Mouse (Mus musculus) CD8-positive naive resting alpha-beta T cell, adult 2 months (primary cell): ENCODE results near the gene Adam19.

ENCODE experiments used
- DNase-seq, 2 experiments: peaks; one replicate each; pipeline ENCODE4 v3.0.0; 2022; ENCODE audit warnings: low read depth in 2 of 2, low spot score in 2 of 2

The Adam19 gene

DNA sequence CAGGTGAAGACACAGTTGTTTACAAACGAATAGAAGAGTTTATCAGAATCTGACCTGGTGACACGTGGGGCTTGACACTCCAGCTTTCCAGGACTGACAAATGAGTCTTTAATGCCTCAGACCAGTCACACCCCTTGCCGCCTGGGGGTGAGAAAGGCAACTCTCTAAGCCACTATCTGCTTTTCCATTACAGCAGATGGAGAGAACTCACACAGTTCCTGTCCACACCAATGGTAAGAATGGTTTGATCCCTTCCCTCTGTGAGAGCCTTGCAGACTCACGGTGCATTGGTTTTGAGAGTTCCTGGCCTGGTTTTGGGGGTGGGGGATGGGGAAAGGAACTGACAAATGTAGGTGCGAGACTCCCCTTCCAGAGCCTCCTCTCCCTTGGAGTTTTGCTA lies 1.5 kb upstream of the Adam19 start:
- no peak for DNase-seq

DNA sequence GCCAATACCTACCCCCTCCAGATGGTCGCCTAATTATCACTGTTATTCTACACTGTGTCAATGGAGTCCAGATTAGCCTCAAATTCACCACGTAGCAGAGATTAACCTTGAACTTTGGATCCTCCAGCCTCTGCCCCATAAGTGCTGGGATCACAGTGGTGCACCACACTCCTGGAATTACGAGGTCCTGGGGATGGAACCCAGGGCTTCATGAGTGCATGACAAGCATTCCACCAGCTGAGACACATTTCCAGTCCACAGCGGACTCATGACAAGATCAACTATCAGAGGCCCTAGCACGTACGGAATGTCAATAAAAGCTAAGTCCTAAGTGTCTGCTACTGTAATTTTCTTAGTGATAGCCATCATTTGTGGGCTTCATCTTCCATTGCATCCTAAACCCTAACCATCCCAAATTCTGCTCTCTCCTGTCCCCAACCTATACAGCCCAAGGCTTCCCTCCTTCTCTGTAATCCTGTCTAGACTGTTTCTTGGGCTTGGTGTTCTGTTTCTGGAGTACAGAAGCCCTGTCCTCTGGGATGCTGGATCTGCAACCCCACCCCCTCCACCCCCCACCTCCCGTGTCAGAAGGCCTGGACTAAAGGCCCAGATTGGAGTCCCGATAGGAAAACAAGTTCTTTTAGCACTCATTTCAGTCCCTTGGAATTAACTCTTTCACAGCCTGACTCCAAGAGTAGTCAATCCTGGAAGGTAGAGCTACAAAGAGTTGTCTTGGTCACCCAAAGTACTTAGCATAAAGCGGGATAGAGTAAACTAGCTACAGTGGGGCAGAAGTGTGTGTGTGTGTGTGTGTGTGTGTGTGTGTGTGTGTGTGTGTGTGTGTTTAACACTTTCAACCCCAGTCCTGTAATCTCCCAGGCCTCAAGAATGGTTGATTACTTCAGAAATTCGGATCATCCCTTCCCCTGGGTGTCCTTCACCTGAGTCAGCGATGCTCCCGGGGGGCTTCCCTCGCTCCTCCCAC lies 589 bp upstream of the Adam19 start:
- DNase-seq = no peak

DNA sequence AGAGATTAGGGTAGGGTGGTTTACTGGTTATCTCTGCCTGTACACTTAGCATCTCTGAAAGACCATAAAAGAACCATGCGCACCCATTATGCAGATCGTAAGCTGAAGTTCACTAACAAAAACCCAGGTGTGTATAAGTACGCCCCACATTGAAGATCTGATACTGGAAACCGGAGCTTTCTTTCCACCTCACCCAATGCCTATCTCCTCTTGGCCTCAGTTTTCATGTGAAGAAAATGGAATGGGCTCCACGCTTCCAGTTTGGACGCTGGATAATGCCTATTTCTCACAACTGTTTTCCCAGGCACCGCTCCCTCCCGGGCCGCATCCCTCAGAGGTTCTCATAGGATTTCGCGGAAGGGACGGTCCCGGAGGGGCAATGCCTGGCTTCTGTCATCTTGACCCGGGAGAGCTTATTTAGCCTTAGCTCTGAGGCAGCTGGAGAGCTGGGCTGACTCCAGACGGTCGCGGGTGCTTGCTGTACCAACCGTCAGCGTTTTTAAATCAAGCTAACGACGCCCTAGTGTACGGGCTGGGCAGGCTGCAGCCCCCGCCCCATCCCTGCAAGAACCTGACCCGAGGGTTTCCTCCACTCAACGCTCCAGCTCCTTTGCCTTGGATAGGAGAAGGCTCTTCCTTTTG lies 1.1 kb downstream of the Adam19 start:
- no peak for DNase-seq

DNA sequence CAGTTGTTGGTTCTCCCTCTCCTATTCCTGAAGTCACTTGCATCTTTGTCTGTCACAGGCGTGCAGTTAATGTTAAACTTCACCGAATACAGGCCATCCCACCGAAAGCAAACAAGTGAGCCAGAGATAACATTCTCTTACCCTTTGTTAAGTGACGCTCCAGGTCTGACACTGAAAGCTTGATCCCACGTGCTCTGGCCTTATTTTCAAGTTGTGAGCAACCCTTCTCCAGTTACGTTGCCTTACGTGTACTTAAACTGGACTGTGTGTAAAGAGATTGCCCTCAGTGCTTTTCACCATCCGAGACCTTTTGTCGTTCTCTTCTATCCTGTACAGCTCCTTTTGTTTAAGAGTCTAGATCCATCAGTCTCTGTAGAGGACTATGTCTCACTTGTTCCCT lies 2.2 kb downstream of the Adam19 start:
- no peak for DNase-seq

DNA sequence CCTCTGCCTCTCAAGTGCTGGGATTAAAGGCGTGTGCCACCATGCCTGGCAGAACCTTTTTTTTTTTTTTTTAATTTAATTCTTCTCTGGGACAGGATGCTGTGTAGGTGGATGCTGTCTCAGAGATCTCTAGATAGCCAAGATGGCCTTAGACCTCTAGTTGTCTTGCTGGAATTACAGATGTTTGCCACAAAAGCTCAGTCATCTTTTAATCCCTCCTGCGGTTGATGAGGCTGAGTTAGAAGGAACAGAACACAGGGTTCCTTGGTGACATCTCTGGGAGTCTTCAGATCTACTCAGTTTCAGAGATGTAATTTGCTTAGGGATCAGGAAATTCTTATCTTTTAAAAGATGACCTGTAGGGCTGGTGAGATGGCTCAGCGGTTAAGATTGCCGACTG lies 3.1 kb downstream of the Adam19 start:
- no peak for DNase-seq

DNA sequence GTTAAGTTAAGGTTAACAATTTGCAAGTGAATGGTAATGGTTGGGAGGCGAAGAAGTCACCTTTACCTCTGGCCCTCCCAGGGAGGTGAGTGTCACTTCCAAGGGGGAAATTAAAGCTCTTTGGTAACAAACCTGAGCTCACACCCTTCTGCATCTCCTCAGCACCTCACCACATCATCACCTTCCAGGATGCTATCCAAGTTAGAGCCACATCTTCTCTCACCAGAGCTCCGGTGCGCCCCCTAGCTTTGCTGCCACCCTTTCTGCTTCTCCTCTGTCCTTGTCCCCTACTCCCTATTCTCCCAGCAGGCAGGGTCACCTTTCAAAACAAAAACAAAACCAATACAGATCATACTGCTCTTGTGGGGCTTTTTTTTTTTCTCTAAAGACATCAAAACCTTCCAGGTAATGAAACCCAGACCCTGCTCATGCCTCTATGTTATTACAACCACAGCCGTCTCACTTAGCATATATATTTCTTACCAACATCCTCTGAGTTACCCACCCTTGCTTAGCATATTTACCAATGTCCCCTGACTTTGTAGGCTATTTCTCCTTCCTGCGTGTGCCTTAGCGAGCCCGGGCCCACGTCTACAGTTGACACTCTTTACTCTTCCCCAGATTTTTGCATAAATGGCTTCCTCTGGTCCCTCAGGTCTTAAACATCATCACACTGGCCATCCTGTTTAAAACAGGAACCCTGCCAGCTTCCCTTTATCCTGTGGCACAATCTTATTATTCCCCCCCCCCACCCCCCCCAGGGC lies 4.3 kb downstream of the Adam19 start:
- DNase-seq = no peak

DNA sequence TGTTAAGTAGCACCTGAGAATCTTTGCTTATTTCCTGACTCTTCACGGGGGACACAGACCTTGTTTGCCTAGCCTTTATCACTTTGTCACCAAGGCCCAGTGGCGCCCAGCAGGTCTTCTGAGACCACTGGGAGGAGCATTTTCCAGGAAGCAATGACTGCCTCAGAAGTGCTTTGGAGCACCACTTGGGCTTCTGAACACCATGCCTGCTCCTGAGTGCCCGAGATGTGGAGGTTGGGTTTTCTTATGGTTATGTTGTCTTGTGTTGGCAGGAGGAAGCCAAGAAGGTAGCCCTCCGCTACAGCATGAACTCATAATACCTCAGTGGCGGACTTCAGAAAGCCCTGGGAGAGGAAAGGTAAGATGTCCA lies 4.8 kb downstream of the Adam19 start:
- no peak for DNase-seq

DNA sequence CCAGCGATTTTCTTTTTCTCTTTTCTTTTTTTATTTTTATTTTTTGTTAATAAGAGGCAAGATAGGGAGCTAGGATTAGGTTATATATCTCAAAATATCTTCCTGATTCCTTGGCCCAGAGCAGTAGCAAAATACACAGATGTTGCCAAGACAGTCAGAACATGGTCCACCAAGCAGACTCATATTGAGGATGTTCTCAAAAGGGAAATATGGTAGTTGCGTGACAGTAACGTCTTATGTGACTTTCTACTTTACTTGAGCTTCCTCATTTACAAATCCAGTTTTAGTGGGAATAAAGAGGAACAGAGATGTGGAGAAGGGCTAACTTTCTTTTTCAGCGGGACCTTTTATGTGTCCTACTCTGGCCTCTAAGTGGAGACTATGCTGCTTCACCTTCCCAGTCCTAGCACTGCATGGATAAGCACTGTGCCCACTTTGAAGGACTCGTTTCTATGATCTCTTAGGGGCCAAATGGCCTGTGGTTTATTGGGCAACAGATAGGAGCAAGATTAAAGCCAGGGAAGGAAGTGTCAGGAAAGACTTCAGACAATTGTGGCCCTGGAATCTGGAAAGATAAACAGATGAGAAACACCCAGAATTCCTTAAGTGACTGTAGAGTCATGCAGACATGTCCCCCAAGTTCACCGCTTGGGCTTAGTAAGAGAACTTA lies 6.1 kb downstream of the Adam19 start:
- no peak for DNase-seq

DNA sequence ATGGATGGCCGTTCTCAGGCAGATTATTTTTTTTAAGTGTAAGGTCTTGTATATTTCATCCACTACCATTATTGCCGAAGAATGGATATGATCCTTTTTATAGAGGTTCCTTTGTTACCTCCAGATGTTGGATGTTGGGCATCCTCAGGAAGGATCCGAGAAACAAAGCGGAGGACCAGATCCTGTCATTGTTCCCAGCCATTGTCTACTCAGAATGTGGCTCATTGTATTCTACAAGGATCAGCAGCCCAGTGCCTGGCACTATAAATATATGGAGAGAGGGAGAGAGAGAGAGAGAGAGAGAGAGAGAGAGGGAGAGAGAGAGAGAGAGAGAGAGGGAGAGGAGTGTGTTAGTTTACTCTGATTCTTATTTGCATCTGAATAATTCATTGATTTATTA lies 6.8 kb downstream of the Adam19 start:
- DNase-seq = no peak

DNA sequence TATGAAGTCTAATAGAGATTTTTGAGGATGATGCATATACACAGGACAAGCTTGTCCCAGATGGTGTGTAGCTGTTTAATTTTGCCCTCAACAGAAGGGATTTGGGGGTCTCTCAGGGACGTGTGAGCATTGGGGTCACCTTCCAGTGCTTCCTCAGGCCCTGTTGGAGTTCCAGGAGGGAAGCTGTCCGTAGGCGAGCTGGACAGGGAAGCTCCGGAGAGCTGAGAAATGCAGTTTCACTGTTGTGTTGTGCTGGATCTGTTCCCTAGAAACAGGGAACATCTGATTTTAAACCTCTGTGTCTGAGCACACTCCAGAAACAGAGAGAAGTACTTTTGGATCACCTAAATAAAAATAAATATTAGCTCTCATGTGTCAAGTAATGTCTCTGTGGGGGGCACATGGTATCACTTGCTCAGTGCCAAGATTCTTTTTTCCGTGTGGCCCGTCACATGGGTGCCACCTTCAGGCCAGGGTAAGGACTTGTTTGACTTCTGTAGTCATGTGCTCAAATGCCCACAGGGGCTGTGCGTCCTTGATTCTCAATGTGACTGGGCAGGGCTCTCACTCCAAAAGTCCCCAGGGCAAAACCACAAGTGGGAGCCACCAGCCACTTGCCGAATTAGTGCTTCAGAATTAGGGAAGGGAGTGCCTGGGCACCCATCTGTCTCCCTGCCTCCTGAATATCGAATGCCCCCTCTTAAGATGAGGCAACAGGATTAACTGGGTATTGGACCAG lies 7.4 kb downstream of the Adam19 start:
- DNase-seq = no peak

DNA sequence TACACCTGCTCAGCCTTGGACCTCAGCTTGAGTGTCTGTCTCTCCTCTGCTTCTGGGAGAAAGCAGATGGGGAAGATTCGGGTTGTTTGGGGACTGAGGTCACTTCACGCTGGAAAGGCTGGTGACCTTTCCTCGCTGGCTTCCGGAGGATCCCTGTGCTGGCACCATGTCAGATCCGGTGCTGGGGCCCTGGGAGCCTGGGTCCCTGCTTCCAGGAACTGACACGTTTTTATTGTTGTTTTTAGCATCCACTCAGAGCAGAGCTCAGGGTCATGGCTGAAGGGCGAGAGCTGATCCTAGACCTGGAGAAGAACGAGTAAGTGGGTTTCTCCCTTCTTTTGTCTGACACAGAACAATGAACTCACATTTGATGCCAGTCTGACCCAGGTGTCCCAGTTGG lies 9.0 kb downstream of the Adam19 start:
- DNase-seq = no peak

DNA sequence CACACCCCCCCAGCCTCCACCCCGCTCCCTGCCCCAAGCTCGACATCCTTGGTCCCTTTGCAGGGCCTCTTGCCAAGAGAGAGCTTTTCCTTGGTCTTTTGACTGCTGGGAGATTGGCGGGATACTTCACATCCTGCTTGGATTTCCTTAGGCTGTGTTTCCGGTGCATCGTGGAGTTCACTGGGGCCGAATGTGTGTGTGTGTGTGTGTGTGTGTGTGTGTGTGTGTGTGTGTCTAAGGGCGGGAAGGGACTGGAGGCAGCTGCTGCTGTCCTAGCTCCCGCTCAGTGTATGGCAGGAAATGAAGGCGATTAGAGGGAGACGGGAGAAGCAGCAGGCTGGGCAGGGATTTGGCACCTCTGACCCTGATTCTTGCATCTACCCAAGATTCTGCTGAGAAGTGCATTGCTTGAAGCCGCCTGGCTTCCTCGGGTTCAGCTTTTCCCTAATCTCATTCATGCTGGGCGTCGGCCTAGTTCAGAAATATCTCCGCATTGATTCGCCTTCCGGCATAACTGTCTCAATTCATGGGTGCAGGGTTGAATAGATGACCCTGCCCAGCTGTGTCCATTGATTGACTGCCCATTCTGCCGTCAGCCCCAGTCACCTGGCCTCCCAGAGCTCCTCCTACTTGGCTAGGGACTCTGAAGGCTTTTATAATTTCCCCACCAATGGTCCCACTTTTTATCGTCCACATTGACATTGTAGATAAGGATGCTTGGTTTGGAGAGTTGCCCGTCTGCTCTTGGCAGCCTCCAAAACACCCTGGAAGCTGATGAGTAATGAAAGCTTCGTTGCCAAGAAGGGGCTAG lies 9.6 kb downstream of the Adam19 start:
- DNase-seq = no peak

DNA sequence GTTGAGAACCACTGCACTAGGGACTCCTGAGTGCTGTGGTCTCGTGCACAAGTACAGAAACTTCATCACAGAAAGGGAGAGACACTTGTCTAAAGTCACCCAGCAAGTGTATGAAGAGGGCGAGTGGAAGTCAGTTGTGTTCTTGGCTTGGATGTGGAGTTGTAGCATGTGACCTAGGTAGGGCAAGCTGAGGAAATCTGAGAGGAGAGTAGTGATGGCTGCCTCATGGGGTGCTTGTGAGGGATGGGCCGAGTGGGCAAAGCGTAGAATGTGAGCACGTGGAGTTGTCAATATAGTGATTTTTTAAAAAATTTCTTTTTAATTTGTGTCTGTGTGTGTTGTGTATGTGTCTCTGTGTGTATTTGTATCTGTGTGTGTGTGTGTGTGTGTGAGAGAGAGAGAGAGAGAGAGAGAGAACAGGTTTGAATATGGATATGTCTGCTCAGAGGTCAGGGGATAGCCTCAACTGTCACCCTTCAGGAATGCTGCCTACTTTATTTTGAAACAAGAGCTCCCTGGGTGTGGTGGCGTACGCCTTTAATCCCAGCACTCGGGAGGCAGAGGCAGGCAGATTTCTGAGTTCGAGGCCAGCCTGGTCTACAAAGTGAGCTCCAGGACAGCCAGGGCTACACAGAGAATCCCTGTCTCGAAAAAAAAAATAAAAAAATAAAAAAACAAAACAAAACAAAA lies 11.7 kb downstream of the Adam19 start:
- DNase-seq = no peak

DNA sequence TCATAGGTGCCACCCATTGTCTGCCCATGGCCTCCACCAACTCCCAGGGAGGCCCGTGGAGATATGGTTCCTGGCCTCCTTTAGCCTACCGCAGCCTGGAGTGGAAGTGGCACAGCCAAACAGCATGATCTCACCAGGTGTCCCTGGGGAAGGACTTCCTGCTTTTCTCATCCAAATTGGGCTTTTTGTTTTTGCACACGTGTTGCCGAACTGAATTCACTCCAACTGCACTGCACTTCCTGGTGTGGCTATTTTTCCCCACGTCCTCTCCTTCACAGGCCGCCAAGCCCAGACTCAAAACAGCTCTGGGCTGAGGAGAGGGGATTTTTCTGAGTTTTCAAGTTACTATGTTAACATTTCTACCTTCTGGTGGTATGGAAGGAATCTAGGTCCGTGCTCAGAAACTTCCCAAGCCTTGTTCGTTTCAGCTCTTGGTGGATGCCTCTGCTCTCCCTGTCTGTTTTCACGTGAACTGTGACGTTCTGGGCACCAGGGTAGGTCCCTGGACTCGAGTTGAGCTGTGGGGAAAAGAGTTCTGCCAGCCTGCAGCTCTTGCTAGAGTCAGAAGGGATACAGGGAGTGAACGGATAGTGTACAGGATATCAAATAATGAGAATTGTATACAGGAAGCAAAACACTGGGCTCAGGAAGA lies 13.1 kb downstream of the Adam19 start:
- DNase-seq = no peak

DNA sequence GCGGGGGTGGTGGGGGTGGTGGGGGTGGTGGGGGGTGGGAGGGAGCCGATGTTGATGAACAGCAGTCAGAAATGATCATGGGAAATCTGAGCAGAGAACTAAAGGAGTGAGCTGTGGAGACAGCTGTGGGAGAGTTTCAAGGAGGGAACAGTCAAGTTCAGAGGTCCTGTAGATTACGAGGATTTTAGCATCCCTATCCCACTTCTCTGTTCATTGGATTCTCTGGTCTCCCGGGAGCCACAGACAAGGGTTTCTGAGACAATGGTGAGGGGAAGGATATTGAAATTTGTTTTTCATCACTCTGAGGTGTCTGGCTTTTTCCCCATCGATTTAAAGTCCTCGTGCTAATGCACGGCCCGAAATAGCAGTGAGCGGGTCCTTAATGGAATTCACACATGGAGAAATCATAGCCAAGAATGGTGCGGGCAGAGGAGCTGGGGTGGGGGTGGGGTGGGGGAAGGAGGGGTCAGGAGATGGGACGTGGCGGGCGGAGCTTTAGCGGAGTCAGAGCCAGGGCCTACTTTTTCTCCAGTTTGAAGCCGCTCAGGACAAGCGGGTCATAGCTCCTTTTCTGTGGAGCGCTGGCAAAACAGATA lies 13.7 kb downstream of the Adam19 start:
- no peak for DNase-seq

DNA sequence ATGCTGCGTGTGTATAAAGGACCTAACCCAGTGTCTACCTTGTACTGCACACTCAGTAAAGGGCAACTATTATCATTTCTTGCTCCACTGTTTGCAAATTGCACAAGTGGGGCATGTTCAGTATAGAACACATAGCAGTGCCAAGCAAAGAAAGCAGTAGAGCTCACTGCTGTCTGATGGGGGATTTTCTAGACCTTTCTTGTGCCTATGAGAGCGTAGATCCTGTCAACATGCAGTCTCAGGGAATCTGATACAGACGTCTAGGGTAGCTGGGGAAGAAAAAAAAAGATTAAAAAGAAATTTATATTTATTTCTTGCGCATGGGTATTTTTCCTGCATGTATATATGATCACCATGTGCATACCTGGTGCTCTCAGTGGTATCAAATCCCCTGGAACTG lies 14.4 kb downstream of the Adam19 start:
- no peak for DNase-seq

DNA sequence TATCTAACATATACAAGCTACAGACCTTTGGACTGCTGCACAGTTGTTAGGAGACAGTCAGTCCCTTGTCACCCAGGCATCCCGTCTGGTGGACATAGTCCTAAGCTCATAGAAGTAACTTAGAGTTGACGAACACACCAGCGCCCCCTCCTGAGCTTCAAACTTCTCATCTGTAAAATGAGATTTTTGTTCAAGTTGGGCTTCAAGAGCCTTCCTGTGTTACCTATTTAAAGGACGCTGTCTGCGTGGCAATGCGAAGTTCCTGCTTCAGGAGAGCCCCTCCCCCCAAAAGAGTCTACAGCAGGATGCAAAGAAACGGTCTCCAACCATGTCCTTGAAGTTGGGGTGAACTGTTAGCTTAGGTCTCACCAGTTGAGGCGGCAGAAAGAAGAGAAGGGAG lies 15.0 kb downstream of the Adam19 start:
- no peak for DNase-seq

DNA sequence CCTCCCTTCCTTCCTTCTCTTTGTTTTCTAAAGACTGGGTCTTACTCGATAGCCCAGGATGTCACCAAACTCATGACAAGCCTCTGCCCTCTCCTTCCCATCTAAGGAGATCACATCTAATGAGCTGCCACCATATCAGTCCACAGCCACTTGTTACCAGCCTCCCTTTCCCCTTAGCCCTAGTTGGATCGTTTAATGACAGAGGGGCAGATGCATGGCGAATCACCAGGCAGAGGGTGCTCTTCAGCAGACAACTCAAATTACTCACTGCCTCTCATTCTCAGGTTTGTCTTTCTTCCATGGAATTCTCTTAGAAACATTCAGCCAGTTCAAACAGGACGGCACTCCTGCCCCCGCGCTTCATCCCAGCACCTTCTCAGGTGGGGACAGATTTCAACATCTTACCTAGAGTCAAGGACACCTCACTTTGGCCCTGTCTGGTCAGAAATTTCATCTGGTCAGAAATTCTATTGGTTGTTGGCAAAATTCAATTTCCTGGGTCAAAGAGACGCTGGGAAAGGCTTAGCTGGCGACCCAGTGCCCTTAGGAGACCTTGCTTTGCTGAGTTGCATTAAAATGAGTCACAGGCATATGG lies 16.8 kb downstream of the Adam19 start:
- DNase-seq = no peak
